Mouse (Mus musculus): Measurements from ENCODE around the gene Gm572.

Gm572 gene

GRCm38 (mm10) chr4:148667006-148667755 is 24.1 kb downstream of the Gm572 start:
- no peak for DNase-seq (ENCODE audit: low read depth)

- no peak for DNase-seq (ENCODE audit: low read depth)
These were observed 28.3 kb downstream of the Gm572 start for GRCm38 (mm10) chr4:148671230-148671947.

- DNase-seq (ENCODE audit: low read depth) = no peak
These were observed 31.9 kb downstream of the Gm572 start for GRCm38 (mm10) chr4:148675043-148675442.

- no peak for DNase-seq (ENCODE audit: low read depth)
These were observed 33.3 kb downstream of the Gm572 start for GRCm38 (mm10) chr4:148676188-148676960.

- DNase-seq (ENCODE audit: low read depth) = no peak
These were observed 34.0 kb downstream of the Gm572 start for GRCm38 (mm10) chr4:148676961-148677637.

- DNase-seq (ENCODE audit: low read depth) = no peak
These were observed 35.0 kb downstream of the Gm572 start for GRCm38 (mm10) chr4:148678105-148678504.

- no peak for DNase-seq (ENCODE audit: low read depth)
These were observed 37.5 kb downstream of the Gm572 start for GRCm38 (mm10) chr4:148680505-148681067.

- peak; percentile 53 for DNase-seq (ENCODE audit: low read depth)
These were observed 38.3 kb downstream of the Gm572 start for GRCm38 (mm10) chr4:148681429-148681828.

- no peak for DNase-seq (ENCODE audit: low read depth)
These were observed 39.8 kb downstream of the Gm572 start for GRCm38 (mm10) chr4:148682961-148683360.

- no peak for DNase-seq (ENCODE audit: low read depth)
These were observed 40.4 kb downstream of the Gm572 start for GRCm38 (mm10) chr4:148683539-148683938.

GRCm38 (mm10) chr4:148686491-148686941 is 43.4 kb downstream of the Gm572 start:
- no peak for DNase-seq (ENCODE audit: low read depth)

- DNase-seq (ENCODE audit: low read depth) = no peak
These were observed 45.0 kb downstream of the Gm572 start for GRCm38 (mm10) chr4:148688091-148688490.

GRCm38 (mm10) chr4:148691185-148691584 is 48.1 kb downstream of the Gm572 start:
- DNase-seq (ENCODE audit: low read depth) = no peak

- DNase-seq (ENCODE audit: low read depth) = no peak
These were observed 50.4 kb downstream of the Gm572 start for GRCm38 (mm10) chr4:148693417-148693959.

GRCm38 (mm10) chr4:148704756-148705155 is 61.6 kb downstream of the Gm572 start:
- peak; percentile 56 for DNase-seq (ENCODE audit: low read depth)

GRCm38 (mm10) chr4:148708836-148709235 is 65.7 kb downstream of the Gm572 start:
- DNase-seq (ENCODE audit: low read depth) = no peak

GRCm38 (mm10) chr4:148710446-148710845 is 67.3 kb downstream of the Gm572 start:
- no peak for DNase-seq (ENCODE audit: low read depth)

GRCm38 (mm10) chr4:148711323-148711722 is 68.2 kb downstream of the Gm572 start:
- no peak for DNase-seq (ENCODE audit: low read depth)

GRCm38 (mm10) chr4:148712632-148713031 is 69.5 kb downstream of the Gm572 start:
- no peak for DNase-seq (ENCODE audit: low read depth)

- DNase-seq (ENCODE audit: low read depth) = no peak
These were observed 70.9 kb downstream of the Gm572 start for GRCm38 (mm10) chr4:148714064-148714463.

- peak; percentile 4 for DNase-seq (ENCODE audit: low read depth)
These were observed 71.6 kb downstream of the Gm572 start for GRCm38 (mm10) chr4:148714739-148715138.

Data from NIH3T3 (cell line).